Mouse (Mus musculus) gastrocnemius, adult 18-20 months (tissue): ENCODE results near the gene Hoga1. TPM values are rescaled to one million over a fixed set of nuclear protein-coding genes. Genes with fewer than 3 reads are reported as not detected.
A peak's percentile ranks its signal among the peaks of the same experiment; 100 is the strongest.
"Not testable (repeated sequence)": the region's sequence is repeated elsewhere in the genome, so short reads cannot be mapped to it uniquely, and the experiment has no call there.

Experiments used
- DNase-seq: peaks from one replicate; pipeline ENCODE4 v3.0.0; 2021; ENCODE audit warnings: low spot score
- total RNA-seq, 2 experiments: library from RNA; stranded (reverse); gene quantifications; 2 replicates each; pipeline ENCODE4 v1.2.3; 2021

The Hoga1 gene
- total RNA-seq, 2 experiments from 2014 or later, result 2.8 to 4.2 TPM

GRCm38 (mm10) chr19:42068441-42069240 is 23.2 kb downstream of the Hoga1 start:
- DNase-seq, result peak; percentile 81

GRCm38 (mm10) chr19:42069241-42069525 is 23.8 kb downstream of the Hoga1 start:
- DNase-seq, result peak; percentile 59

GRCm38 (mm10) chr19:42071221-42071620 is 25.8 kb downstream of the Hoga1 start:
- no peak for DNase-seq

GRCm38 (mm10) chr19:42071886-42072608 is 26.6 kb downstream of the Hoga1 start:
- DNase-seq, result no peak

- DNase-seq, result no peak
Observed at GRCm38 (mm10) chr19:42072802-42073201, 27.4 kb downstream of the Hoga1 start.

DNA sequence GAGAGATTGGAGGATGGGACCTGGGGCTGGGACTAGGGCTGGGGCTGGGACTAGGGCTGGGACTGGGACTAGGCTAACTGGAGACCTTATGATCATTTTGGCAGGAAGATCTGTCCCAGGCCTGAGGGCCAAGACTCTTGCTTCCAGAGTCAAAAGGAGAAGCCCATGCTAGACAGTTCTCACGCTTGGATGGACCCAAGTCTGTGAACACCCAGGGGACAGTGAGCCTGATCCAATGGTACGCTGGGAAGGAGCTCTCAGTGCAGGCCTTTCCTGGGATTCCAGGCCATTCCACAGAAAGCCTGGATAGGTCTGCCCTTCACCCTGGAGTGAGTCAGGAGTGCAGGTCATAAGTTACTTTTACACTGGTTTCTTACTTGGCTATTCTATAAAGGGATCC is 29.6 kb downstream of the Hoga1 start:
- no peak for DNase-seq

GRCm38 (mm10) chr19:42075992-42076391 is 30.6 kb downstream of the Hoga1 start:
- no peak for DNase-seq

GRCm38 (mm10) chr19:42078566-42078965 is 33.2 kb downstream of the Hoga1 start:
- DNase-seq, result no peak

DNA sequence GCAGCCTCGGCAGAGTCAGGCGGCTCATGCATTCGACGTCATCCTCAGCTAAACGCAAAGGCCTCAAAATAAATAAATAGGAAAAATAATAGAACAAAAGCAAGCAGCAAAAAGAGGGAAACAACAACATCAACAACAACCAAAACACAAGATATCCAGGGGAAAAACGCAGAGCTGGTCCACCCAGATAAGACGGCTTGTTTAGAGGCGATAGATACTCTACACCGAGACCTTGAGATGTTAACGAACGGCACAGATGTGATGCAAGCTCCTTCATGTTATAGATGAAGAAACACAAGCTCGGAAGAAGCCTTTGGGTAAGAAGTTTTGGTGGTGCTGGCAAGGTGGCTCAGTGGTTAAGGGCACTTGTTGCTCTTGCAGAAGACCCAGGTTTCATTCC is 33.6 kb downstream of the Hoga1 start:
- no peak for DNase-seq

- DNase-seq, result no peak
Observed at GRCm38 (mm10) chr19:42079950-42080349, 34.5 kb downstream of the Hoga1 start.

DNA sequence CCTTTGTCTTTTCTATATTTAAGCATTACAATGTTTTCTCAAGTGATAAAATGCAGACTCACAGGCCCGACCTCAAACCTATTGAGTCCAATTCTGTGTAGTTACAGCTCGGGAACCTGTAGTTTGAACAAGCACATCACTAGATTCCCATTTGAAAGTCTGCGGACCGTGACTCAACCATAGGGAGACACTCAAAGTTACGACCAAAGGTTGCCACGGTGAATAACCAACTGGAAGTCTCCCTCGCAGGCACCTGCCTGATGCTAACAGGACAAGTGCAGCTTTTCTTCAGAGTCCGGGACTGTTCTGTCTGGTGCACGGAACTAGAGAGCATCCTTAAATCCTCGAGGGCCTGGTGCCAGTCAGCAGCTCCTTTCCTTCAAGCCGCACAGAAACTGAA is 35.1 kb downstream of the Hoga1 start:
- no peak for DNase-seq

- DNase-seq, result not testable (repeated sequence)
Observed at GRCm38 (mm10) chr19:42081613-42082012, 36.2 kb downstream of the Hoga1 start.

GRCm38 (mm10) chr19:42085690-42086089 is 40.3 kb downstream of the Hoga1 start:
- DNase-seq, result no peak

GRCm38 (mm10) chr19:42086166-42086565 is 40.8 kb downstream of the Hoga1 start, which contains the start of gene Morn4:
Gene Morn4, minus strand, starts transcription at chr19:42086357.
- peak; percentile 70 for DNase-seq

DNA sequence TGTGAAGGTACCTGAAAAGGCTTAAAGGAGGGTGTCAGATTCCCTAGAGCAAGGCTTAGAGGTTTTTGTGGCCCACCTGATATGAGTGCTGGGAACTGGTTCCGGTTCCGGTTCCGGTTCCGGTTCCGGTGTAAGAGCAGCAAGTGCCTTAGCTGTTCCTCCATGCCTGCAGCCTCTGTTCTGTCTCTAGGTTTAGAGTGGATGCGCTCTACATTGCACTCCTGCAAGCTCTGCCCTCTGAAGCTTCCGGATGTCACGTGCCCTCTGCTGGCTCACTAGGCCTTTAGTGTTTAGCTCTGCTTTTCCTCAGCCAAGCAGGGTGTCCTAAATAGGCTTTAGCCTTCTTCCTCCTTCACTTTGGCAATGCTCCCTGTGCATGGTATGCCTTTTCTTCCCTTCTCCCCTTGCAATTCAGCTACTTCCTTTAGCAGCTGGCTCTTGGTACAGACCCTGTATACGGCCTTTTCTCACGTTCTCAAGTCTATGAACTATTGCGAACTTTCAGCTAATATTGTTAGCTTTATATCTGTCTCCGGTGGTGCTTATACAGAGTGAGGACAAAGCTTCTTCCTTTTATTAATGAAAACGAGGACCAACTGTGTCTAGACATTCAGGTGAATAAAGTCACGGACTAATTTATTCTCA is 43.8 kb downstream of the Hoga1 start:
- DNase-seq, result peak; percentile 61

DNA sequence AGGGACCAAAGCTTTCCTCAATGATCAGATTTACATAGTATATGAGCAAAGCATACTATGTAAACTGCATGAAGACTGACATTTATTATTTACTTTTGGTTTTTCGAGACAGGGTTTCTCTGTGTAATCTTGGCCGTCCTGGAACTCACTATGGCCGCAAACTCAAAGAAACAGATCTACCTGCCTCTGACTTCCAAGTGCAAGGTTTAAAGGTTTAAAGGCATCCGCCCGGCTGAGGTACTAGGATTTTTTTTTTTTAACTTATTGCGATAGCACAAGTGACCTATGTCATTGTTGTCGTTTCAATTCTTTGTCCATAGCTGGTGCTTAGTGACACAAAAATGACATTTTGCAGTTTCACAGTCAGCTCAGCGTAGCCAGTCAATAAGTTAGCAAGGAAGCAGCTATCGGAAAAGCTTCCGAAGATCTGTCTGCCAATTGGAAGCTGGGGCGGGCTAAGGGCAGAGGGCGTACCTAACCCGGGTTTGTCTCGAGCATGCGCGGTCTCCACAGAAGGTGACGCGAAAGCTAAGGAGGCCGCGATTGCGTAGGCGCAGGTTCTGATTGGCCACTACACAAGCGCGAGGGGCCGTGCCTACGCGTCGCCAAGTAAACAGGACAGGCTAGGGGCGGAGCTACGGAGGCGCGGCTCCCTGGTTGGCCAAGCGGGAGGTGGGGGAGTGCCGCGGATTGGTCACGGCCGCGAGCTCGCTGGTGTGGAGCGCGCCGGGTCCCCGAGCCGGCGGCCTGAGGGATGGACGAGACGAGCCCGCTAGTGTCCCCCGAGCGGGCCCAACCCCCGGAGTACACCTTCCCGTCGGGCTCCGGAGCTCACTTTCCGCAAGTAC is 44.6 kb downstream of the Hoga1 start, which contains the start of gene Pi4k2a:
Pi4k2a (plus strand) TSS at position 723 of the 848 bp plus-strand sequence.
- DNase-seq, result peak; percentile 99

- DNase-seq, result peak; percentile 19
Observed at GRCm38 (mm10) chr19:42090637-42091141, 45.3 kb downstream of the Hoga1 start.

DNA sequence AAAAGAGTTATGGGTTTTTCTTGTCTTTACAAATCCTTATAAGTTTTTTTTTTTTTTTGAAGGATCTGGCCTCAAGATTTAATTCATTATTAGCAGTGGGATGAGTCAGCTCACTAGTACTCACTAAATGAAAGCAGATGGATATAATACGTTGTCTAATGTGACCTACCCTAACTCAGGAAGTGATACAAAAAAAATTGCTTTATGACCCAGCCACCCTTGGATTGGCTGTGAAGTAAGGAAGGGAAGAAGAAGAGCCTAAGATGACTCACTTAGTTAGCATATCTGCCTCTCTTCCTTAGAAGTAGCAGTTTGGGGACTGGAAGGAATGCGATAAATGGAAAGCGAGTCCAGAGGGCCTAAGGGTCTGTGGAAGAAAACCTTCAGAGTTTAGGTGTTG is 54.0 kb downstream of the Hoga1 start:
- no peak for DNase-seq

DNA sequence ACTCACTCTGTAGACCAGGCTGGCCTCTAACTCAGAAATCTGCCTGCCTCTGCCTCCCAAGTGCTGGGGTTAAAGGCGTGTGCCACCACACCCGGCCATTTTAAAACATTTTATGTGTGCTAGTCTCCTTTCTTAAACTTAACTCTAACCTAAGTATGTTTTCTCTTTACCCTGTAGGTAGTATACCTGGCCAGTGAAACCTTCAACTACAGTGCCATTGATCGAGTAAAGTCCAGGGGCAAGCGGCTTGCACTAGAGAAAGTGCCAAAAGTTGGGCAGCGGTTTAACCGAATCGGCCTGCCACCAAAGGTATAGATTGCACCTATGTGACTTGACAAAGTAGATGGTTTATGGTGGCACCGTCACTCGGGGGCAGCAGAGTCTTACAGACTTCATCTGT is 59.3 kb downstream of the Hoga1 start:
- no peak for DNase-seq

DNA sequence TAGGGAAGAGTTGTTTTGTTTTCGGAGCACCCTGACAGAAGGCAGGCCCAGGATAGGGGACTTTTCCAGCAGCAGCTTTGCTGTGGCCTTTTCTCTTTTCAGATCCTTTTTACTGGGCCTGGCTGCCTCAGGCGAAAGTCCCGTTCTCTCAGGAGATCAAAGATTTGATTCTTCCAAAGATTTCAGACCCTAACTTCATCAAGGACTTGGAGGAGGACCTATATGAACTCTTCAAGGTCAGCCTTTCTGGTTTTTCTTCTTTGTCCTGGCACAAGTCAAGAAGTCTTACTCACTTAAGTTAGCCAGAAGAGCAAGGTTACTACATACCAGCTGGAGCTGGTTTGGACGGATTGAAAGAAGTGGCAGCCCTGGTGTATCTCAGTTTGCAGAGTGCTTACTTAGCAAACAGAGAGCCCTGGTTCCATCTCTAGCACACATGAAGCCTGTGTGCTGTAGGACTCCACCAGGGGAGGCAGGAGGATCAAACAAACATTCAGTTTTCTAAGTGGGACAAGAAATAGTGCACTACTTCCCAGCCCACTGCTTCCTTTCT is 70.4 kb downstream of the Hoga1 start:
- DNase-seq, result no peak

GRCm38 (mm10) chr19:42118142-42118541 is 72.7 kb downstream of the Hoga1 start:
- no peak for DNase-seq
